Mouse (Mus musculus) midbrain, embryonic 12.5 days (tissue): ENCODE results near the gene Col4a2. TPM values are rescaled to one million over a fixed set of nuclear protein-coding genes. Genes with fewer than 3 reads are reported as not detected.
"Not testable (repeated sequence)": the region's sequence is repeated elsewhere in the genome, so short reads cannot be mapped to it uniquely, and the experiment has no call there.

Experiments used
- ATAC-seq: fragments of 200-750 bp; cut with Nextera tagmentation; 2 replicates; pipeline ENCODE4 v1.8.0; 2017; ENCODE audit warnings: low read depth, moderate TSS enrichment, moderate library complexity; ENCODE audit not compliant: low FRiP score
- H3K27ac ChIP-seq: fragments of 300-500 bp; sonication (generic); replicated peaks from 2 replicates; pipeline ENCODE4 v1.5.1; 2016; ENCODE audit warnings: mild to moderate bottlenecking
- H3K27me3 ChIP-seq: fragments of 300-500 bp; sonication (generic); 2 replicates; pipeline ENCODE4 v1.6.1; 2016; ENCODE audit warnings: mild to moderate bottlenecking
- H3K36me3 ChIP-seq: fragments of 300-500 bp; sonication (generic); 2 replicates; pipeline ENCODE4 v1.6.1; 2016
- H3K4me1 ChIP-seq: fragments of 300-500 bp; sonication (generic); 2 replicates; pipeline ENCODE4 v1.6.1; 2016
- H3K4me2 ChIP-seq: fragments of 300-500 bp; sonication (generic); replicated peaks from 2 replicates; pipeline ENCODE4 v1.6.1; 2016; ENCODE audit warnings: mild to moderate bottlenecking, moderate library complexity
- H3K4me3 ChIP-seq: fragments of 300-500 bp; sonication (generic); 2 replicates; pipeline ENCODE4 v1.5.1; 2016; ENCODE audit warnings: mild to moderate bottlenecking
- H3K9ac ChIP-seq: fragments of 300-500 bp; sonication (generic); replicated peaks from 2 replicates; pipeline ENCODE4 v1.6.1; 2016; ENCODE audit warnings: mild to moderate bottlenecking, moderate library complexity
- H3K9me3 ChIP-seq: fragments of 300-500 bp; sonication (generic); 2 replicates; pipeline ENCODE4 v1.6.1; 2016; ENCODE audit warnings: mild to moderate bottlenecking
- WGBS: fragments of 180-500 bp; shearing (Covaris S2); methylation state at CpG from one replicate; pipeline ENCODE4 v1.1.7; 2016; 5-methylcytosine and 5-hydroxymethylcytosine counted together
- polyA plus RNA-seq: library from polyadenylated mRNA; unstranded; fragments of >200 nt; fragmentation: Nextera tagmentation; extraction: Ambion mirVana; gene quantifications from 2 replicates; pipeline ENCODE4 v1.2.1, GENCODE M21; 2016

The Col4a2 gene
- polyA plus RNA-seq, 1 experiment from 2014 or later: 82.0 TPM

GRCm38 (mm10) chr8:11475876-11476275, 163.3 kb downstream of the Col4a2 start:
- Histone ChIP-seq H3K9ac (no peak overlapping the region), H3K27me3 (peaks cover 85% of the 10 kb centered on the region), H3K9me3 (no peaks in the 10 kb centered on the region), H3K36me3 (no peaks in the 10 kb centered on the region), H3K4me2 (no peak overlapping the region), H3K4me1 (peaks cover 21% of the 10 kb centered on the region), H3K27ac (no peak overlapping the region), H3K4me3 (no peak overlapping the region)
- WGBS: 30% methylated on average over 2 of the region's 2 CpGs
- no peak for ATAC-seq

GRCm38 (mm10) chr8:11476338-11477177, 164.0 kb downstream of the Col4a2 start:
- Histone ChIP-seq H3K27ac (no peak overlapping the region), H3K4me1 (peaks cover 21% of the 10 kb centered on the region), H3K4me2 (peak overlapping the region; percentile 25), H3K9me3 (no peaks in the 10 kb centered on the region), H3K9ac (no peak overlapping the region), H3K36me3 (no peaks in the 10 kb centered on the region), H3K27me3 (peaks cover 85% of the 10 kb centered on the region), H3K4me3 (peak overlapping the region; percentile 15)
- no peak for ATAC-seq
- 6% methylated on average over 24 of the region's 24 CpGs for WGBS

- Histone ChIP-seq H3K4me3 (peak overlapping the region; percentile 15), H3K4me2 (peak overlapping the region; percentile 25), H3K9me3 (no peaks in the 10 kb centered on the region), H3K9ac (no peak overlapping the region), H3K27me3 (peaks cover 92% of the 10 kb centered on the region), H3K36me3 (no peaks in the 10 kb centered on the region), H3K27ac (no peak overlapping the region), H3K4me1 (peaks cover 21% of the 10 kb centered on the region)
- no peak for ATAC-seq
- WGBS: 4% methylated on average over 9 of the region's 9 CpGs
Observed at GRCm38 (mm10) chr8:11477178-11477553, 164.6 kb downstream of the Col4a2 start.

- under 1% methylated on average over 66 of the region's 69 CpGs for WGBS
- Histone ChIP-seq H3K27ac (no peak within 1 kb of the TSS), H3K9ac (peak within 1 kb of the TSS; percentile 41; the same call in 1 of the 2 replicates), H3K4me3 (peak within 1 kb of the TSS; percentile 50), H3K27me3 (peaks cover 96% of the 10 kb centered on the region), H3K4me1 (peaks cover 21% of the 10 kb centered on the region), H3K36me3 (no peaks in the 10 kb centered on the region), H3K4me2 (peak within 1 kb of the TSS; percentile 93), H3K9me3 (no peaks in the 10 kb centered on the region)
- peak; percentile 88 for ATAC-seq
Observed at GRCm38 (mm10) chr8:11477811-11478761, 165.5 kb downstream of the Col4a2 start, which contains the start of gene Rab20. Rab20 (minus strand) TSS chr8:11478710.

GRCm38 (mm10) chr8:11478807-11479527, 166.4 kb downstream of the Col4a2 start:
- Histone ChIP-seq H3K9ac (no peak overlapping the region; the same call in 1 of the 2 replicates), H3K4me2 (peak overlapping the region; percentile 93), H3K4me3 (peak overlapping the region; percentile 50), H3K36me3 (no peaks in the 10 kb centered on the region), H3K27me3 (peaks cover 91% of the 10 kb centered on the region), H3K27ac (no peak overlapping the region), H3K9me3 (no peaks in the 10 kb centered on the region), H3K4me1 (peaks cover 21% of the 10 kb centered on the region)
- ATAC-seq: 0 out of 2 replicates have a peak, but pooled peaks have one; percentile 39
- under 1% methylated on average over 22 of the region's 23 CpGs for WGBS

- peaks cover 85% of the 10 kb centered on the region for H3K27me3 ChIP-seq
- H3K27ac ChIP-seq: no peak overlapping the region
- no peaks in the 10 kb centered on the region for H3K9me3 ChIP-seq
- H3K4me3 ChIP-seq: no peak overlapping the region
- H3K4me2 ChIP-seq: no peak overlapping the region
- no peak for ATAC-seq
- peaks cover 21% of the 10 kb centered on the region for H3K4me1 ChIP-seq
- no peaks in the 10 kb centered on the region for H3K36me3 ChIP-seq
- H3K9ac ChIP-seq: no peak overlapping the region
- 3% methylated on average over 14 of the region's 14 CpGs for WGBS
Observed at GRCm38 (mm10) chr8:11479591-11479990, 167.0 kb downstream of the Col4a2 start.

- H3K9ac ChIP-seq: no peak overlapping the region
- no peaks in the 10 kb centered on the region for H3K9me3 ChIP-seq
- H3K4me1 ChIP-seq: peaks cover 15% of the 10 kb centered on the region
- 57% methylated on average over 3 of the region's 3 CpGs for WGBS
- H3K36me3 ChIP-seq: no peaks in the 10 kb centered on the region
- no peak overlapping the region for H3K4me3 ChIP-seq
- H3K4me2 ChIP-seq: no peak overlapping the region
- no peak for ATAC-seq
- H3K27ac ChIP-seq: no peak overlapping the region
- H3K27me3 ChIP-seq: peaks cover 66% of the 10 kb centered on the region
Observed at GRCm38 (mm10) chr8:11481876-11482275, 169.3 kb downstream of the Col4a2 start.

GRCm38 (mm10) chr8:11482537-11482936, 169.9 kb downstream of the Col4a2 start:
- H3K9ac ChIP-seq: no peak overlapping the region
- peaks cover 11% of the 10 kb centered on the region for H3K4me1 ChIP-seq
- H3K27ac ChIP-seq: no peak overlapping the region
- ATAC-seq: no peak
- WGBS: 82% methylated on average over 3 of the region's 3 CpGs
- no peaks in the 10 kb centered on the region for H3K9me3 ChIP-seq
- peaks cover 62% of the 10 kb centered on the region for H3K27me3 ChIP-seq
- H3K4me2 ChIP-seq: no peak overlapping the region
- H3K4me3 ChIP-seq: no peak overlapping the region
- no peaks in the 10 kb centered on the region for H3K36me3 ChIP-seq

GRCm38 (mm10) chr8:11486142-11486541, 173.5 kb downstream of the Col4a2 start:
- H3K9ac ChIP-seq: no peak overlapping the region
- H3K4me3 ChIP-seq: no peak overlapping the region
- no peaks in the 10 kb centered on the region for H3K36me3 ChIP-seq
- WGBS: 23% methylated on average over 7 of the region's 7 CpGs
- no peaks in the 10 kb centered on the region for H3K9me3 ChIP-seq
- no peak overlapping the region for H3K27ac ChIP-seq
- H3K27me3 ChIP-seq: peaks cover 49% of the 10 kb centered on the region
- no peaks in the 10 kb centered on the region; the same call in 1 of the 2 replicates for H3K4me1 ChIP-seq
- no peak overlapping the region for H3K4me2 ChIP-seq
- peak; percentile 49; the same call in 1 of the 2 replicates for ATAC-seq

- H3K9ac ChIP-seq: no peak overlapping the region
- no peak overlapping the region for H3K27ac ChIP-seq
- WGBS: 88% methylated on average over 4 of the region's 4 CpGs
- no peaks in the 10 kb centered on the region for H3K36me3 ChIP-seq
- no peak for ATAC-seq
- no peaks in the 10 kb centered on the region for H3K9me3 ChIP-seq
- no peaks in the 10 kb centered on the region; the same call in 1 of the 2 replicates for H3K4me1 ChIP-seq
- H3K4me3 ChIP-seq: no peak overlapping the region
- no peak overlapping the region for H3K4me2 ChIP-seq
- H3K27me3 ChIP-seq: peaks cover 48% of the 10 kb centered on the region
Observed at GRCm38 (mm10) chr8:11487229-11487628, 174.6 kb downstream of the Col4a2 start.

GRCm38 (mm10) chr8:11492340-11492739, 179.7 kb downstream of the Col4a2 start:
- not testable (repeated sequence) for ATAC-seq, H3K9ac ChIP-seq
- WGBS: 85% methylated on average over 2 of the region's 2 CpGs

More at GRCm38 (mm10) chr8:11492340-11492739, 179.7 kb downstream of the Col4a2 start:
- H3K4me1 ChIP-seq, H3K9me3 ChIP-seq, H3K36me3 ChIP-seq, H3K27ac ChIP-seq, H3K4me3 ChIP-seq, H3K4me2 ChIP-seq: not testable (repeated sequence)
- H3K27me3 ChIP-seq: peaks cover 42% of the 10 kb centered on the region
